Mouse (Mus musculus) spleen, adult 2 months (tissue): ENCODE results near the gene Vamp2. TPM values are rescaled to one million over a fixed set of nuclear protein-coding genes. Genes with fewer than 3 reads are reported as not detected.

Source experiments
- DNase-seq, 2 experiments: peaks; one replicate each; pipeline versions ENCODE4 v3.0.0 to v3.0.0-alpha.2; 2012 to 2021; ENCODE audit warnings: low spot score in 2 of 2, low read depth in 1 of 2
- H3K27ac ChIP-seq: fragments of 200-500 bp; 2 replicates; pipeline ENCODE4 v1.5.1; 2012; ENCODE audit warnings: low read length, inconsistent platforms; ENCODE audit not compliant: insufficient read depth
- H3K27me3 ChIP-seq: fragments of 200-500 bp; 2 replicates; pipeline ENCODE4 v1.6.1; 2012; ENCODE audit warnings: mild to moderate bottlenecking, moderate library complexity, low read length, inconsistent platforms; ENCODE audit not compliant: control insufficient read depth, insufficient read depth
- H3K36me3 ChIP-seq: fragments of 200-500 bp; 2 replicates; pipeline ENCODE4 v1.6.1; 2012; ENCODE audit warnings: mild to moderate bottlenecking, low read length, inconsistent platforms; ENCODE audit not compliant: control insufficient read depth, insufficient read depth
- H3K4me1 ChIP-seq: fragments of 200-500 bp; 2 replicates; pipeline ENCODE4 v1.6.1; 2011; ENCODE audit warnings: inconsistent platforms; ENCODE audit not compliant: control insufficient read depth, insufficient read depth, insufficient read length
- H3K4me3 ChIP-seq: fragments of 200-500 bp; 2 replicates; pipeline ENCODE4 v1.5.1; 2011; ENCODE audit warnings: mild to moderate bottlenecking, inconsistent platforms; ENCODE audit not compliant: insufficient read depth, insufficient read length; ENCODE audit errors: extremely low read depth
- CTCF ChIP-seq: fragments of 200-500 bp; IDR thresholded peaks from 2 replicates; pipeline ENCODE4 v1.5.1; 2011; ENCODE audit warnings: mild to moderate bottlenecking, inconsistent platforms; ENCODE audit not compliant: insufficient read depth, insufficient read length, insufficient replicate concordance; ENCODE audit errors: extremely low read depth
- POLR2A ChIP-seq: fragments of 200-500 bp; IDR thresholded peaks from 2 replicates; pipeline ENCODE4 v1.6.1; 2011; ENCODE audit warnings: low read depth, low read length, inconsistent platforms
- WGBS: fragments of 180-500 bp; shearing (Covaris S2); methylation state at CpG from one replicate; pipeline ENCODE4 v1.1.7; 2018; 5-methylcytosine and 5-hydroxymethylcytosine counted together
- polyA plus RNA-seq: library from polyadenylated mRNA; depleted of rRNA; stranded (reverse); fragments of >200 nt; gene quantifications from 2 replicates; pipeline ENCODE4 v1.2.3, GENCODE M21; 2012

Gene Vamp2
- polyA plus RNA-seq, 1 experiment: 94.2 TPM

GRCm38 (mm10) chr11:69108223-69108622 lies 19.9 kb downstream of the Vamp2 start:
- Histone ChIP-seq H3K4me3 (no peak overlapping the region), H3K4me1 (0 out of 2 replicates have a peak, but pooled peaks cover 3% of the 10 kb centered on the region), H3K36me3 (peaks cover 55% of the 10 kb centered on the region), H3K27me3 (no peaks in the 10 kb centered on the region), H3K27ac (no peak overlapping the region)
- WGBS: 92% methylated on average over 9 of the region's 9 CpGs
- TF ChIP-seq POLR2A (no peak), CTCF (no peak)
- no peak for DNase-seq

- Histone ChIP-seq H3K27ac (no peak overlapping the region), H3K36me3 (peaks cover 46% of the 10 kb centered on the region), H3K27me3 (no peaks in the 10 kb centered on the region), H3K4me3 (no peak overlapping the region), H3K4me1 (0 out of 2 replicates have a peak, but pooled peaks cover 3% of the 10 kb centered on the region)
- WGBS: 97% methylated on average over 13 of the region's 13 CpGs
- TF ChIP-seq POLR2A (no peak), CTCF (no peak)
- no peak for DNase-seq
These were observed 21.0 kb downstream of the Vamp2 start for GRCm38 (mm10) chr11:69109032-69109900.

GRCm38 (mm10) chr11:69110319-69111046 lies 22.2 kb downstream of the Vamp2 start:
- Histone ChIP-seq H3K4me3 (peak overlapping the region; percentile 26), H3K4me1 (0 out of 2 replicates have a peak, but pooled peaks cover 3% of the 10 kb centered on the region)

GRCm38 (mm10) chr11:69111051-69111810 lies 22.9 kb downstream of the Vamp2 start:
- Histone ChIP-seq H3K4me1 (0 out of 2 replicates have a peak, but pooled peaks cover 3% of the 10 kb centered on the region), H3K27ac (no peak overlapping the region), H3K4me3 (peak overlapping the region; percentile 26), H3K27me3 (no peaks in the 10 kb centered on the region), H3K36me3 (peaks cover 30% of the 10 kb centered on the region)
- no peak for DNase-seq
- 17% methylated on average over 21 of the region's 21 CpGs for WGBS
- TF ChIP-seq POLR2A (no peak), CTCF (no peak)

More at GRCm38 (mm10) chr11:69110319-69111046, 22.2 kb downstream of the Vamp2 start:
- Histone ChIP-seq H3K27me3 (no peaks in the 10 kb centered on the region), H3K27ac (no peak overlapping the region), H3K36me3 (peaks cover 36% of the 10 kb centered on the region)
- peak; percentile 62 to 81 for DNase-seq
- TF ChIP-seq CTCF (no peak), POLR2A (no peak)
- WGBS: 3% methylated on average over 30 of the region's 30 CpGs

GRCm38 (mm10) chr11:69111865-69112264 lies 23.6 kb downstream of the Vamp2 start:
- no peak overlapping the region for H3K4me3 ChIP-seq
- H3K4me1 ChIP-seq: 0 out of 2 replicates have a peak, but pooled peaks cover 3% of the 10 kb centered on the region
- no peak overlapping the region for H3K27ac ChIP-seq
- no peaks in the 10 kb centered on the region for H3K27me3 ChIP-seq
- TF ChIP-seq POLR2A: no peak
- TF ChIP-seq CTCF: no peak
- H3K36me3 ChIP-seq: peaks cover 24% of the 10 kb centered on the region
- no peak for DNase-seq
- WGBS: 77% methylated on average over 4 of the region's 4 CpGs

- H3K36me3 ChIP-seq: peaks cover 5% of the 10 kb centered on the region
- TF ChIP-seq POLR2A (no peak), CTCF (no peak)
- whole genome bisulfite sequencing: 72% methylated on average over 3 of the region's 3 CpGs
These were observed 25.7 kb downstream of the Vamp2 start for GRCm38 (mm10) chr11:69114018-69114417.

More at GRCm38 (mm10) chr11:69114018-69114417, 25.7 kb downstream of the Vamp2 start:
- H3K4me3 ChIP-seq: no peak overlapping the region
- H3K27me3 ChIP-seq: no peaks in the 10 kb centered on the region
- 0 out of 2 replicates have a peak, but pooled peaks cover 3% of the 10 kb centered on the region for H3K4me1 ChIP-seq
- no peak overlapping the region for H3K27ac ChIP-seq
- DNase-seq: no peak
